Mouse (Mus musculus) megakaryocyte, embryonic 14.5 days (primary cell): ENCODE measurements around the gene Cspg4.

Source experiments
- FLI1 ChIP-seq: IDR thresholded peaks from 2 replicates; pipeline ENCODE4 v1.6.1; 2012; ENCODE audit warnings: low read length, inconsistent platforms, mixed read lengths
- GATA1 ChIP-seq: IDR thresholded peaks from 3 replicates; pipeline ENCODE4 v1.6.1; 2012; ENCODE audit warnings: mixed read lengths, low read length, inconsistent platforms, borderline replicate concordance

- TF ChIP-seq GATA1, result no peak
- no peak for TF ChIP-seq FLI1
Measured at GRCm38 (mm10) chr9:56840721-56841120, 24.1 kb upstream of the Cspg4 start.
